Mouse (Mus musculus): ENCODE results near the gene Prkce. TPM values are rescaled to one million over a fixed set of nuclear protein-coding genes. Genes with fewer than 3 reads are reported as not detected.
A peak's percentile ranks its signal among the peaks of the same experiment; 100 is the strongest.

Prkce gene
- polyA plus RNA-seq, 1 experiment from 2014 or later = 0.77 TPM

- Histone ChIP-seq H3K9me3 (replicated peaks; ENCODE audit: control insufficient read depth, low read length) (no peaks in the 10 kb centered on the region), H3K9ac (ENCODE audit: low read depth, low read length) (no peak overlapping the region), H3K36me3 (ENCODE audit: control insufficient read depth, insufficient read depth) (no peaks in the 10 kb centered on the region), H3K4me3 (ENCODE audit: low read depth, low read length) (no peak overlapping the region), H3K27ac (ENCODE audit: low read length) (no peak overlapping the region), H3K27me3 (ENCODE audit: control insufficient read depth, insufficient read depth, low read depth, low read length) (no peaks in the 10 kb centered on the region), H3K4me2 (ENCODE audit: low read depth, low read length) (no peak overlapping the region), H3K4me1 (ENCODE audit: control insufficient read depth, low read depth, low read length) (no peaks in the 10 kb centered on the region)
- no peak for ATAC-seq (ENCODE audit: low read depth)
- 63% methylated on average over 11 of the region's 11 CpGs for WGBS (ENCODE audit: insufficient replicate concordance)
Observed at GRCm38 (mm10) chr17:86378611-86379010, 211.0 kb downstream of the Prkce start.

GRCm38 (mm10) chr17:86379405-86380137 lies 212.0 kb downstream of the Prkce start:
- H3K36me3 ChIP-seq (ENCODE audit: control insufficient read depth, insufficient read depth) = no peaks in the 10 kb centered on the region
- no peaks in the 10 kb centered on the region for H3K27me3 ChIP-seq (ENCODE audit: control insufficient read depth, insufficient read depth, low read depth, low read length)
- no peak overlapping the region for H3K4me2 ChIP-seq (ENCODE audit: low read depth, low read length)
- ATAC-seq (ENCODE audit: low read depth) = no peak
- WGBS (ENCODE audit: insufficient replicate concordance) = 38% methylated on average over 17 of the region's 17 CpGs
- H3K9me3 ChIP-seq (replicated peaks; ENCODE audit: control insufficient read depth, low read length) = no peaks in the 10 kb centered on the region
- H3K27ac ChIP-seq (ENCODE audit: low read length) = no peak overlapping the region
- H3K4me1 ChIP-seq (ENCODE audit: control insufficient read depth, low read depth, low read length) = no peaks in the 10 kb centered on the region
- H3K9ac ChIP-seq (ENCODE audit: low read depth, low read length) = no peak overlapping the region
- H3K4me3 ChIP-seq (ENCODE audit: low read depth, low read length) = no peak overlapping the region

GRCm38 (mm10) chr17:86381464-86381863 lies 213.9 kb downstream of the Prkce start:
- no peak overlapping the region for H3K27ac ChIP-seq (ENCODE audit: low read length)
- no peak overlapping the region for H3K9ac ChIP-seq (ENCODE audit: low read depth, low read length)
- 75% methylated on average over 9 of the region's 9 CpGs for WGBS (ENCODE audit: insufficient replicate concordance)
- no peaks in the 10 kb centered on the region for H3K9me3 ChIP-seq (replicated peaks; ENCODE audit: control insufficient read depth, low read length)
- H3K4me2 ChIP-seq (ENCODE audit: low read depth, low read length) = no peak overlapping the region
- no peak for ATAC-seq (ENCODE audit: low read depth)
- H3K4me1 ChIP-seq (ENCODE audit: control insufficient read depth, low read depth, low read length) = no peaks in the 10 kb centered on the region
- no peaks in the 10 kb centered on the region for H3K36me3 ChIP-seq (ENCODE audit: control insufficient read depth, insufficient read depth)
- no peaks in the 10 kb centered on the region for H3K27me3 ChIP-seq (ENCODE audit: control insufficient read depth, insufficient read depth, low read depth, low read length)
- H3K4me3 ChIP-seq (ENCODE audit: low read depth, low read length) = no peak overlapping the region

- Histone ChIP-seq H3K4me1 (ENCODE audit: control insufficient read depth, low read depth, low read length) (no peaks in the 10 kb centered on the region), H3K4me2 (ENCODE audit: low read depth, low read length) (no peak overlapping the region), H3K27me3 (ENCODE audit: control insufficient read depth, insufficient read depth, low read depth, low read length) (no peaks in the 10 kb centered on the region), H3K4me3 (ENCODE audit: low read depth, low read length) (no peak overlapping the region), H3K9me3 (replicated peaks; ENCODE audit: control insufficient read depth, low read length) (no peaks in the 10 kb centered on the region), H3K9ac (ENCODE audit: low read depth, low read length) (no peak overlapping the region), H3K36me3 (ENCODE audit: control insufficient read depth, insufficient read depth) (no peaks in the 10 kb centered on the region), H3K27ac (ENCODE audit: low read length) (no peak overlapping the region)
- WGBS (ENCODE audit: insufficient replicate concordance) = 12% methylated on average over 2 of the region's 2 CpGs
- no peak for ATAC-seq (ENCODE audit: low read depth)
Observed at GRCm38 (mm10) chr17:86382885-86383284, 215.3 kb downstream of the Prkce start.

- no peak for ATAC-seq (ENCODE audit: low read depth)
Observed at GRCm38 (mm10) chr17:86383699-86384572, 216.4 kb downstream of the Prkce start.

GRCm38 (mm10) chr17:86392475-86392874 lies 224.9 kb downstream of the Prkce start:
- ATAC-seq (ENCODE audit: low read depth) = no peak
- Histone ChIP-seq H3K4me1 (ENCODE audit: control insufficient read depth, low read depth, low read length) (no peaks in the 10 kb centered on the region), H3K4me3 (ENCODE audit: low read depth, low read length) (no peak overlapping the region), H3K9ac (ENCODE audit: low read depth, low read length) (no peak overlapping the region), H3K27ac (ENCODE audit: low read length) (no peak overlapping the region), H3K36me3 (ENCODE audit: control insufficient read depth, insufficient read depth) (no peaks in the 10 kb centered on the region), H3K27me3 (ENCODE audit: control insufficient read depth, insufficient read depth, low read depth, low read length) (no peaks in the 10 kb centered on the region), H3K4me2 (ENCODE audit: low read depth, low read length) (no peak overlapping the region), H3K9me3 (replicated peaks; ENCODE audit: control insufficient read depth, low read length) (no peaks in the 10 kb centered on the region)
- 62% methylated on average over 5 of the region's 5 CpGs for WGBS (ENCODE audit: insufficient replicate concordance)

More at GRCm38 (mm10) chr17:86383699-86384572, 216.4 kb downstream of the Prkce start:
- no peak overlapping the region for H3K4me2 ChIP-seq (ENCODE audit: low read depth, low read length)
- 56% methylated on average over 18 of the region's 18 CpGs for WGBS (ENCODE audit: insufficient replicate concordance)
- no peaks in the 10 kb centered on the region for H3K27me3 ChIP-seq (ENCODE audit: control insufficient read depth, insufficient read depth, low read depth, low read length)
- H3K36me3 ChIP-seq (ENCODE audit: control insufficient read depth, insufficient read depth) = no peaks in the 10 kb centered on the region
- H3K4me3 ChIP-seq (ENCODE audit: low read depth, low read length) = no peak overlapping the region
- H3K4me1 ChIP-seq (ENCODE audit: control insufficient read depth, low read depth, low read length) = no peaks in the 10 kb centered on the region
- no peak overlapping the region for H3K27ac ChIP-seq (ENCODE audit: low read length)
- H3K9me3 ChIP-seq (replicated peaks; ENCODE audit: control insufficient read depth, low read length) = no peaks in the 10 kb centered on the region
- H3K9ac ChIP-seq (ENCODE audit: low read depth, low read length) = no peak overlapping the region

- Histone ChIP-seq H3K4me1 (ENCODE audit: control insufficient read depth, low read depth, low read length) (no peaks in the 10 kb centered on the region), H3K27ac (ENCODE audit: low read length) (no peak overlapping the region), H3K9ac (ENCODE audit: low read depth, low read length) (no peak overlapping the region), H3K9me3 (replicated peaks; ENCODE audit: control insufficient read depth, low read length) (no peaks in the 10 kb centered on the region), H3K27me3 (ENCODE audit: control insufficient read depth, insufficient read depth, low read depth, low read length) (no peaks in the 10 kb centered on the region), H3K36me3 (ENCODE audit: control insufficient read depth, insufficient read depth) (no peaks in the 10 kb centered on the region), H3K4me2 (ENCODE audit: low read depth, low read length) (no peak overlapping the region), H3K4me3 (ENCODE audit: low read depth, low read length) (no peak overlapping the region)
- WGBS (ENCODE audit: insufficient replicate concordance) = 72% methylated on average over 10 of the region's 10 CpGs
- ATAC-seq (ENCODE audit: low read depth) = no peak
Observed at GRCm38 (mm10) chr17:86393191-86393590, 225.6 kb downstream of the Prkce start.

- no peak overlapping the region for H3K27ac ChIP-seq (ENCODE audit: low read length)
- H3K27me3 ChIP-seq (ENCODE audit: control insufficient read depth, insufficient read depth, low read depth, low read length) = no peaks in the 10 kb centered on the region
- H3K9me3 ChIP-seq (replicated peaks; ENCODE audit: control insufficient read depth, low read length) = no peaks in the 10 kb centered on the region
- H3K4me2 ChIP-seq (ENCODE audit: low read depth, low read length) = no peak overlapping the region
- no peaks in the 10 kb centered on the region for H3K36me3 ChIP-seq (ENCODE audit: control insufficient read depth, insufficient read depth)
- H3K4me1 ChIP-seq (ENCODE audit: control insufficient read depth, low read depth, low read length) = no peaks in the 10 kb centered on the region
- H3K4me3 ChIP-seq (ENCODE audit: low read depth, low read length) = no peak overlapping the region
- ATAC-seq (ENCODE audit: low read depth) = no peak
- H3K9ac ChIP-seq (ENCODE audit: low read depth, low read length) = no peak overlapping the region
Observed at GRCm38 (mm10) chr17:86397097-86397496, 229.5 kb downstream of the Prkce start.

- H3K4me2 ChIP-seq (ENCODE audit: low read depth, low read length) = no peak overlapping the region
- no peaks in the 10 kb centered on the region for H3K36me3 ChIP-seq (ENCODE audit: control insufficient read depth, insufficient read depth)
- H3K27ac ChIP-seq (ENCODE audit: low read length) = no peak overlapping the region
- H3K4me3 ChIP-seq (ENCODE audit: low read depth, low read length) = no peak overlapping the region
- no peaks in the 10 kb centered on the region for H3K9me3 ChIP-seq (replicated peaks; ENCODE audit: control insufficient read depth, low read length)
- H3K9ac ChIP-seq (ENCODE audit: low read depth, low read length) = no peak overlapping the region
- H3K27me3 ChIP-seq (ENCODE audit: control insufficient read depth, insufficient read depth, low read depth, low read length) = no peaks in the 10 kb centered on the region
- ATAC-seq (ENCODE audit: low read depth) = 0 out of 2 replicates have a peak, but pooled peaks have one; percentile 19
- WGBS (ENCODE audit: insufficient replicate concordance) = 47% methylated on average over 5 of the region's 5 CpGs
- no peaks in the 10 kb centered on the region for H3K4me1 ChIP-seq (ENCODE audit: control insufficient read depth, low read depth, low read length)
Observed at GRCm38 (mm10) chr17:86397647-86398046, 230.1 kb downstream of the Prkce start.
